Mouse (Mus musculus): ENCODE measurements around the gene Rexo4. TPM values are rescaled to one million over a fixed set of nuclear protein-coding genes. Genes with fewer than 3 reads are reported as not detected.

Rexo4 gene
- total RNA-seq, 1 experiment: 56.7 TPM

DNA sequence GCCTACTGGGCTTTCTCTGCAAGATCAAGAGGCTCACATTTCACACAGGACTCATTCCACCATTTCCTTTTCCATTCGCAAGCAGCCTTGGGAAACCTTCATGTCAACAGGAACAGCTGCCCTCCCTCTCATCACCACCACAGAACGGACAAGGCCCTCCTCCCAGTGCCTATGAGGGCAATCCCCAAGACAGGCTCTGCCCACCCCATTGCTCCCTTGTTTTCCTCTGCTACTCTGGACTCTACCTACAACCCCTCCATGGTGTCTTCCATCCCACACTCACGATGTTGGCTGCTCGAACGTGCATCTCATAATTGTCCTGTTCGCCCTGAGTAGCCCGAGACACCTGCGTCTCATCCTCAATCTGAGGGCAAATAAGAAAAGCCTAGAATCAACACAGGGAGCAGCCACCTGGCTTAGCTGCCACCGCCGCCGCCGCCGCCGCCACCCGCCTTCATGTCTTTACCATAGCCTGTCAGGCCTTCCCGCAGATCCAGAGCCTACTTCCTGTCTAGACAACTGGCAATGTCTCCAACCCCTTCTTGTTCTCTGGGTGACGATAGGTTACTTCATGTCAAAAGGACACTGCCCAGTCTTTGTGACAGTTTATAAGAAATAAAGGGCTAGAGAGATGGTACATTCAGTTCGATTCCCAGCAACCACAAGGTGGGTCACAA is 55.3 kb downstream of the Rexo4 start:
- in situ Hi-C loops (cut with MboI; ENCODE audit: low sequenced_read_pairs in 2 of 2, unreplicated experiment in 2 of 2): loop anchor here in 1 of 2 experiments (25.0 kb wide), 1 partner anchor 472 kb away; the partner anchor contains the start of gene Sec16a
- Histone ChIP-seq H3K36me3 (ENCODE audit: control insufficient read depth, insufficient read depth, low read length, poor library complexity, severe bottlenecking) (peaks cover 58% of the 10 kb centered on the region), H3K4me1 (ENCODE audit: control insufficient read depth in 2 of 2, insufficient read depth in 2 of 2, low read length in 2 of 2, poor library complexity in 1 of 2) (peaks cover 0 to 5% of the 10 kb centered on the region in 2 experiments; a peak in 1 of 4 replicates), H3K9me3 (ENCODE audit: control insufficient read depth, insufficient read depth, low read depth, low read length) (no peaks in the 10 kb centered on the region), H3K4me3 (ENCODE audit: insufficient read depth in 1 of 2, low read depth in 1 of 2, low read length in 2 of 2, poor library complexity in 1 of 2, severe bottlenecking in 1 of 2) (peak overlapping the region in 1 of 2 experiments; percentile 38; a peak in 1 of 4 replicates), H3K9ac (ENCODE audit: insufficient read depth, low read depth, low read length, poor library complexity, severe bottlenecking) (peak overlapping the region; percentile 68), H3K27ac (ENCODE audit: insufficient read depth, low read depth, low read length, poor library complexity, severe bottlenecking) (no peak overlapping the region)
- DNase-seq (ENCODE audit: low read depth, low spot score): no peak
- no peak for TF ChIP-seq CHD2 (IDR thresholded peaks at IDR 0.05; ENCODE audit: low read depth, low read length)
- TF ChIP-seq ZNF384 (IDR thresholded peaks at IDR 0.05; ENCODE audit: low read depth, low read length): no peak
- TF ChIP-seq MAFK (IDR thresholded peaks at IDR 0.05; ENCODE audit: insufficient read depth, low read depth, low read length): no peak
- TF ChIP-seq ZC3H11A (IDR thresholded peaks at IDR 0.05; ENCODE audit: borderline replicate concordance, low read depth, low read length): no peak
- TF ChIP-seq HCFC1 (IDR thresholded peaks at IDR 0.05; ENCODE audit: borderline replicate concordance, insufficient read depth, low read length): no peak

DNA sequence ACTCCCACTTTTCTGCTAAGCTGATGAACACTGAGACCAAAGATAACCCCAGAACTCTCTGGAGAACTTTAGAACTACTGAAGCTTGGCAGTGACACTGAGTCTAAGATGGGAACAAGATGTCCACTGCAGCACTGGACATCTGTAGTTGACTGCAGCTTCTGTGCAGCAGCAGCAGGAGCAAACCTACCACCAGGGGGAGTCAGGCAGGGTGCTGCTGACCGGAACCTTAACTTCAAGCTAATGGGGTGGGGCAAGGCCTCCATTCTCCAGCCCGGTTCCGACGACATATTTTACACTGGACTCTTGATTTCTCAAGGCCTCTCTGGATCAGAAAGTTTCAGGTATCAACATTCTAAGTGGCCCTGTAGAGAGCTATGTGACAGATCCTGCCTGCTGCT is 57.1 kb downstream of the Rexo4 start:
- no peak overlapping the region for H3K9ac ChIP-seq (ENCODE audit: insufficient read depth, low read depth, low read length, poor library complexity, severe bottlenecking)
- H3K27ac ChIP-seq (ENCODE audit: insufficient read depth, low read depth, low read length, poor library complexity, severe bottlenecking): no peak overlapping the region
- DNase-seq (ENCODE audit: low read depth, low spot score): no peak
- no peak overlapping the region for H3K4me3 ChIP-seq (ENCODE audit: insufficient read depth in 1 of 2, low read depth in 1 of 2, low read length in 2 of 2, poor library complexity in 1 of 2, severe bottlenecking in 1 of 2)
- peaks cover 0 to 9% of the 10 kb centered on the region in 2 experiments; a peak in 1 of 4 replicates for H3K4me1 ChIP-seq (ENCODE audit: control insufficient read depth in 2 of 2, insufficient read depth in 2 of 2, low read length in 2 of 2, poor library complexity in 1 of 2)
- TF ChIP-seq CHD2 (IDR thresholded peaks at IDR 0.05; ENCODE audit: low read depth, low read length) (no peak), HCFC1 (IDR thresholded peaks at IDR 0.05; ENCODE audit: borderline replicate concordance, insufficient read depth, low read length) (no peak), ZNF384 (IDR thresholded peaks at IDR 0.05; ENCODE audit: low read depth, low read length) (no peak), ZC3H11A (IDR thresholded peaks at IDR 0.05; ENCODE audit: borderline replicate concordance, low read depth, low read length) (no peak), MAFK (IDR thresholded peaks at IDR 0.05; ENCODE audit: insufficient read depth, low read depth, low read length) (no peak)
- in situ Hi-C loops (cut with MboI; ENCODE audit: low sequenced_read_pairs in 2 of 2, unreplicated experiment in 2 of 2): loop anchor here in 1 of 2 experiments (25.0 kb wide), 1 partner anchor 470 kb away; the partner anchor contains the start of gene Sec16a
- H3K9me3 ChIP-seq (ENCODE audit: control insufficient read depth, insufficient read depth, low read depth, low read length): no peaks in the 10 kb centered on the region
- peaks cover 42% of the 10 kb centered on the region for H3K36me3 ChIP-seq (ENCODE audit: control insufficient read depth, insufficient read depth, low read length, poor library complexity, severe bottlenecking)

DNA sequence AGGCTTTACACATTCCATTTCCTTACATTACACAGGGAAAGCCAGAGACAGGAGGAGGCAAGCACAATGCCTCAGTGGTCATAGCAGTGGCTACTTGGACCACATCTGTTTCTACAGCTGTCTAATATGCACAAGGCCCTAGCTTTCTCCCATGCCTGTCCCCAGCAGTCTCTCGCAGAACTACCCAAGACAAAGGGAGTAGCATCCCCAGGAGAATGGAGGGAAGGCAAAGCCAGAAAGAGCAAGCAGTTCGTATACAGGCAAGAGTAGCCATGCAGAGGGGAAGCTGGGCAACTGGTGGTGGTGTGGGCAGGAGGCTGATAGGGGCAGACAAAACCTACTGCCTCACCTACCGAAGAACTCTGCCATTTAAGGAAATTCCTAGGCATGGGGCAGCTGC is 57.8 kb downstream of the Rexo4 start:
- in situ Hi-C loops (cut with MboI; ENCODE audit: low sequenced_read_pairs in 2 of 2, unreplicated experiment in 2 of 2): loop anchor here in 1 of 2 experiments (25.0 kb wide), 1 partner anchor 469 kb away; the partner anchor contains the start of gene Sec16a
- Histone ChIP-seq H3K9ac (ENCODE audit: insufficient read depth, low read depth, low read length, poor library complexity, severe bottlenecking) (no peak overlapping the region), H3K9me3 (ENCODE audit: control insufficient read depth, insufficient read depth, low read depth, low read length) (no peaks in the 10 kb centered on the region), H3K27ac (ENCODE audit: insufficient read depth, low read depth, low read length, poor library complexity, severe bottlenecking) (no peak overlapping the region), H3K4me1 (ENCODE audit: control insufficient read depth in 2 of 2, insufficient read depth in 2 of 2, low read length in 2 of 2, poor library complexity in 1 of 2) (peaks cover 0 to 9% of the 10 kb centered on the region in 2 experiments; a peak in 1 of 4 replicates), H3K36me3 (ENCODE audit: control insufficient read depth, insufficient read depth, low read length, poor library complexity, severe bottlenecking) (peaks cover 35% of the 10 kb centered on the region), H3K4me3 (ENCODE audit: insufficient read depth in 1 of 2, low read depth in 1 of 2, low read length in 2 of 2, poor library complexity in 1 of 2, severe bottlenecking in 1 of 2) (no peak overlapping the region)
- TF ChIP-seq HCFC1 (IDR thresholded peaks at IDR 0.05; ENCODE audit: borderline replicate concordance, insufficient read depth, low read length) (no peak), MAFK (IDR thresholded peaks at IDR 0.05; ENCODE audit: insufficient read depth, low read depth, low read length) (no peak), ZNF384 (IDR thresholded peaks at IDR 0.05; ENCODE audit: low read depth, low read length) (no peak), CHD2 (IDR thresholded peaks at IDR 0.05; ENCODE audit: low read depth, low read length) (no peak), ZC3H11A (IDR thresholded peaks at IDR 0.05; ENCODE audit: borderline replicate concordance, low read depth, low read length) (no peak)
- DNase-seq (ENCODE audit: low read depth, low spot score): no peak

DNA sequence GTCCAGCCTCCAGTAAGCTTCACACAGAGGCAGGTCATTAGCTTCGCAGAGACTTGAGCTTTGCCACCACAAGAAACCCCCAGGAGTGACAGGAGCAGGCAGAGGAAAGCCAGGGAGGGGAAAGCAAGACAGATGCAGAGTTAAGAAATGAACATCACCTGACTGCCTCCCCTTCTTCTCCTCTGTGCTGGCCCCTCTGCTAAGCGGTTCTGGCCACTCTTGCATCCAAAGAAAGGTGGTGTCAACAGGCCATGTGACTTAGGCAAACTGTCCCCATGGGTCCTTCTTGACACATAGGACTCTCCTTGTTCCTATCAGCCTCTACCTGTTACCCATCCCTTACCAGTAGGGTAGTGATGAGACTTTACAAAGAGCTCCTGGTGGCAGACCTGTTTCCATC is 58.2 kb downstream of the Rexo4 start:
- H3K4me3 ChIP-seq (ENCODE audit: insufficient read depth in 1 of 2, low read depth in 1 of 2, low read length in 2 of 2, poor library complexity in 1 of 2, severe bottlenecking in 1 of 2): no peak overlapping the region
- H3K27ac ChIP-seq (ENCODE audit: insufficient read depth, low read depth, low read length, poor library complexity, severe bottlenecking): no peak overlapping the region
- no peak for DNase-seq (ENCODE audit: low read depth, low spot score)
- in situ Hi-C loops (cut with MboI; ENCODE audit: low sequenced_read_pairs in 2 of 2, unreplicated experiment in 2 of 2): loop anchor here in 1 of 2 experiments (25.0 kb wide), 1 partner anchor 469 kb away; the partner anchor contains the start of gene Sec16a
- H3K9me3 ChIP-seq (ENCODE audit: control insufficient read depth, insufficient read depth, low read depth, low read length): no peaks in the 10 kb centered on the region
- peaks cover 33% of the 10 kb centered on the region for H3K36me3 ChIP-seq (ENCODE audit: control insufficient read depth, insufficient read depth, low read length, poor library complexity, severe bottlenecking)
- TF ChIP-seq ZNF384 (IDR thresholded peaks at IDR 0.05; ENCODE audit: low read depth, low read length) (no peak), MAFK (IDR thresholded peaks at IDR 0.05; ENCODE audit: insufficient read depth, low read depth, low read length) (no peak)
- no peak overlapping the region for H3K9ac ChIP-seq (ENCODE audit: insufficient read depth, low read depth, low read length, poor library complexity, severe bottlenecking)
- H3K4me1 ChIP-seq (ENCODE audit: control insufficient read depth in 2 of 2, insufficient read depth in 2 of 2, low read length in 2 of 2, poor library complexity in 1 of 2): peaks cover 0 to 9% of the 10 kb centered on the region in 2 experiments; a peak in 1 of 4 replicates

Other genes with a start within 250 kb of the Rexo4 start
- gene Abo, start 99.4 kb downstream of the Rexo4 start, total RNA-seq (2012; rRNA removed): 1.8 and 2.1 TPM in 2 replicates
- 42.4 and 44.9 TPM in 2 replicates for gene Surf6, start 61.5 kb downstream of the Rexo4 start, total RNA-seq (2012; rRNA removed)
- gene Med22, start 53.7 kb downstream of the Rexo4 start, total RNA-seq (2012; rRNA removed): 31.5 and 38.8 TPM in 2 replicates
- gene Rpl7a, start 53.6 kb downstream of the Rexo4 start, total RNA-seq (2012; rRNA removed): 2,695 and 3,070 TPM in 2 replicates
- 32.3 and 35.8 TPM in 2 replicates for gene Surf2, start 48.0 kb downstream of the Rexo4 start, total RNA-seq (2012; rRNA removed)
- gene Surf1, start 47.9 kb downstream of the Rexo4 start, total RNA-seq (2012; rRNA removed): 50.7 and 53.3 TPM in 2 replicates
- 234 and 285 TPM in 2 replicates for gene Surf4, start 30.5 kb downstream of the Rexo4 start, total RNA-seq (2012; rRNA removed)
- gene Stkld1, start 30.3 kb downstream of the Rexo4 start, total RNA-seq (2012; rRNA removed): not detected in 2 replicates
- gene Adamts13, start 9.0 kb upstream of the Rexo4 start, total RNA-seq (2012; rRNA removed): 0.05 TPM in 1 of 2 replicates, not detected in the other
- gene Cacfd1, start 45.5 kb upstream of the Rexo4 start, total RNA-seq (2012; rRNA removed): 9.2 and 11.6 TPM in 2 replicates
- 1.2 and 2.4 TPM in 2 replicates for gene Slc2a6, start 63.6 kb upstream of the Rexo4 start, total RNA-seq (2012; rRNA removed)
- not detected in 2 replicates for gene Mymk, start 107.8 kb upstream of the Rexo4 start, total RNA-seq (2012; rRNA removed)
- 0.36 TPM in 1 of 2 replicates, not detected in the other for gene Adamtsl2, start 115.0 kb upstream of the Rexo4 start, total RNA-seq (2012; rRNA removed)
- 0.42 TPM in 1 of 2 replicates, not detected in the other for gene Fam163b, start 178.1 kb upstream of the Rexo4 start, total RNA-seq (2012; rRNA removed)
- not detected in 2 replicates for gene Dbh, start 200.8 kb upstream of the Rexo4 start, total RNA-seq (2012; rRNA removed)